Mouse (Mus musculus) thymus, postnatal 10 days (tissue): ENCODE results near the gene 1700013G24Rik.

ENCODE experiments used
- DNase-seq, 2 experiments: peaks; one replicate each; pipeline ENCODE4 v3.0.0; 2021; ENCODE audit warnings: low spot score in 2 of 2

Gene 1700013G24Rik

DNA sequence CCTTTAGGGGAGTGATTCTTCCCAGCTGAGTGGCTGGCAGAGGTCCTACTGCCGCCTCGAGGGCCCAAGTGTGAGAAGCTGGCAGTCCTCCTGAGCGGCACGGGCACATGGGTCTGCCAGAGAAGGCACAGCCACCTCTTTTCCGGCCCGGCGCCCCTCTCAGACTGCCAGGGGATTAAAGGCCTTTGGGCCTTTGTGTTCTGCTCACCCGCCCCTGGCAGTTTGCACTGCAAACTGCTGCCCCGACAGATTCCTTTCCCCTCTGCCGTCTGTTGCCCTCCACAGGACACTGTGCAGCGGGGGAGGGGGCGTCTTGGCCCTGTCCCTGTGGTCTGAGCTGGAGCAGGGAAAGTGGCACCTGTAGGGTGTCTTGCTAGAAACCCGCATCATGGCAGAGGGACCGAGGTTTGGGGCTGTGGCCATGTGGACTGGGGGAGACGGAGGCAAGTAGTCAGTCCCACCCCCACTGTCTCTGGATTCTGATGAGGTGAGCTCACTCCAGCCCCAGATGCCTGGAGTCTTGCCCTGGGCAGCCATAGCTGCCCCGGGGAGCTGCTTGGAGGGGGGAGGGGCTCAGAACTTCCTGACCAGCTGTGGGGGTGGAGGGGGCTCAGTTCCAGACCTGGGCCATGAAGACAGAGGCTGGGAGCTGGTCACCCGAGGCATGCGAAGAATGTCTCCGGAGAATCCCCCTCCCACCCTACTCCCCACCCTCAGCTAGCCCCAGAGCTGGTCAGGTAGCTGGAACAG, 41.8 kb downstream of the 1700013G24Rik start:
- no peak for DNase-seq

DNA sequence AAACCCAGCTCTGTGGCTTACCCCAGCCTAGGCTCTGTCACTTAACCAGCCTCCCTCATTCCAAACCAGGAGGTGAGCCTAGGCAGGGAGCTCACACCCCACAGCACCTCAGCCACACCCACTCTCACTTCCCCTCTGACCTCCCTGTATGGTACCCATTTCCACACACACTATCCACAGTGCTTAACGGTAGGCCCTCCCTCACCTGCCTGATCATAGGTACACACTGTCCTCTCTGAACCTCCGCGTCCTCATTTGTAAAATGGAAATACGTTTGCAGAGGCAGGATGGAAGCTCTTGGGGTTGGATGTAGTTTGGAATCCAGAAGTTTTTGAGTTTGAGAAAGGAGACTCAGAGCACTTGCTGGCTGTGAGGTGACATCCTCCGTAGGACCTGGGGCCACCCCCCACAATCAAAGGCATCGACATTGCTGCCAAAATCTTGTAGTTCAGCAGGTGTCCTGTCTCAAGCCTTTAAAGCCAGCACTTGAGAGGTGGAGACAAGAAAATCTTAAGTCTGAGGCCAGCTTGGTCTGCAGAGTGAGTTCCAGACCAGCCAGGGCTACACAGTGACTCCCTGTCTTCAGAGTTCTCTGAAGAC, 42.5 kb downstream of the 1700013G24Rik start:
- no peak for DNase-seq

DNA sequence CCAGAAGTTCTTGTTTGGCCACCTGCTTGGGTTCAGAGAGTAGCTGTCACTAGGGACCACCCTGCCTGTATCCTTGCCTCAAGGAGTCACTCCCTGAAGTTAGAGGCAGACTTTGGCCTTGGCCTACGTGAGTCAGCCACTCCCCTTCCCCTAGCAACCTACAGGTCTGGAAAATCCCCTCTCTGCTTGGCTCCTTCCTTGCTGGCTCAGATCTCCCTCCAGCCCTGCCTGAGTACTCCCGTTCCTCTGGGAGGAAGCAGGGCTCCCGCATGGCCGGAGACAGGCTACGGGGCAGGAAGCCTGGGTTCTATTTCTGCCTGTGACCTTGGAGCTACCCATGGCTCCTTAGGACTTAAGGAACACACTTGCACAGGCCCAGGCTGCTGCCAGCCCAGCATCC, 44.3 kb downstream of the 1700013G24Rik start:
- no peak for DNase-seq

DNA sequence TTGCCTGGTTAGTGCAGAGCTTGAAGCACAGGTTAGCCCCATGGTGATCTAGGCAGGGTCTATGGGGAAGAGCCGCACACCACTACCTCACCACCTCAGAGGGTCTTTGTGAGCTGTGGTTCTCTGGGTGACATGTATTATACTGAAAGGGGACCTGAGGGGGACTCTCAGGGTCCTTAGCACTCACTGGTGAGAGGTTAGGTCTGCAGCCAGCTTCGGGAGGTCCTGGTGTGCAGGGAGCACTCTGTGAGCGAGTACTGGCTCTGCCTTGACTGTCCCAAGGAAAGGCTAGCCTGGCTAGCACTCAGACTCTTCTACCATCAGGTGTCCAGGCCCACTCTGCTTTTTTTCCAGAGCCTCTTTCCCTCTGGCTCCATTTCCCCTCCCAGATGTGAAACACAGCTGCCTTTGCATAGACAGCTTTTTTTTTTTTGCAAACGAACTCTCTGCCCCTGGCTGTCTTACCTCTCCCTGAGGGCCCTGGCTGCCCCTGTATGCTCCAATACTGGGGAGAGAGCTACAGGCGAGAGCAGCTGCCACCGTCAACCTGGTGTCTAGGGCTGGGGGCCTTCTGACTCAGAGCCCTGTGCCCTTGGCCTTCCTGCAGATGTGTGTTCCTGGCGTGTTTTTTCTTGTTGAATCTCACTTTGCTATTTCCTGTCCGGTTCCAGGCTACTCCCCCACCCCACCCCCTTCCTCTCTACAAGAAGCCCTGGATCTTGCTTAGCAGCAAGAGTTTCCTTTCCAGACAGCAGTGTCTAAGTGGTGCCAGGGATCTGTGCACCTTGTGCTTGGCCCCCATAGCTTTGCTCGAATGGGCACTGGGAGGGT, 45.0 kb downstream of the 1700013G24Rik start:
- no peak for DNase-seq

DNA sequence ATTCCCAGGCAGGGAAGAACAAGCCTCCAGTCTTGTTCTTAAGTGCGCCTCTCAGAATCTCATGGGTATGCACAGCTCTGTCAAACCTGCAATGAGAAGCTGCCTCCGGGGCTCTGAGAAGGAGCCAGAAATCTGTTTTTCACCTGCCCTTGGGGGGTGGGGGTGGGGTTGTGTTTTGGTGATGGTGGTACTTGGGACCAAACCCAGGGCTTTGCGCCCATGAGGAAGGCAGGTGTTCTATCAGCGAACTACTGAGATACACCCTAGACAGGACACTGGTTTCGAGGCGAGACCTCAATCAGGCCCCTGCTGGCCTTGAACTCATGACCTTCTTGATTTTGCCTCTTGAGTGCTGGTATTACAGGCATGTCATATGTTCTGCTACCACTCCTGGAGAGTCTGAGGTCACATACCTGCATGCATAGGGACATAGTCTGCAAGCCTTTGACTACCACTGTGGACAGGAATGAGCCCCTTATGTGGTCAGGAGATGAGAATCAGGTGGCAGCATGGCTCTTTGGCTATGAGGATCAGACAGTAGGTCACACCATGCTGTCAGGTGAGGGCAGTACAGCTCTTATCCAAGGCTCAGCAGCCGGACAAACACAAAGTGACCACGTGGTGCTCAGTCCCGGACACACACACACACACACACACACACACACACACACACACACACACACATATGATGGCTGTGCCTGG, 45.9 kb downstream of the 1700013G24Rik start:
- no peak for DNase-seq

DNA sequence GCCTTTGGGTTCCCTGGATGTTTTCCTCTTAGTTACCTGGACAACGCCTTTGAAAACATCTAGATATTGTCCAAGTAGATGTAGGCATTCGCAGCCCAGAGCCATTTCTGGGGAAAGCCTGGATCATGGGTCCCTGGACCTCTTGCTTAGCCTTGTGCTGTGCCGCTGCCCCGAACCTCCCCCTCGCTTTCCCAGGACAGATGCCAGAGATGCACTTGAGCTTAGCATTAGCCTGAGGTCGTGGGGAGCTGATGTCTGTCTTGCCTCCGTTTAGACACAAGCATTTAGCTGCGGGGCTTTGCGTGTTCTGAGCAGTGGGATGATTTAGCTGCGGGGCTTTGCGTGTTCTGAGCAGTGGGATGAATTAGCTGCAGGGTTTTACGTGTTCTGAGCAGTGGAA, 47.1 kb downstream of the 1700013G24Rik start:
- DNase-seq, result no peak

DNA sequence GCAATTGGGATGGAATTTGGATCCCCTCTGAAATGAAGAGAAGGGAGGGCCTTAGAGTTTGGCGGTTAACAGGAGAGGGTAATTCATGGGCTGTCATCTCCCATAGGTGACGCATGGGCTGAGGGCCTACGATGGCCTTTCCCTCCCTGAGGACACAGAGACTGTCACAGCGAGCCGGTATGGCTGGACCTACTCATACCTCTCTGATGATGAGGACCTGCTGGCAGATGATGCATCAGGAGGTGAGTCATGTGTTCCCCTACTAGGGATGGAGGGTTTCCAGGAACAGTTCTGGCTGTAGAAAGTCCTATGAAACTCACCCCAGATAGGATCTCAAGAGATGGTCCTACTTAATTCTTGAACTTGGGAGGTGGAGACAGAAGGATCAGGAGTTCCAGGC, 47.9 kb downstream of the 1700013G24Rik start:
- no peak for DNase-seq

DNA sequence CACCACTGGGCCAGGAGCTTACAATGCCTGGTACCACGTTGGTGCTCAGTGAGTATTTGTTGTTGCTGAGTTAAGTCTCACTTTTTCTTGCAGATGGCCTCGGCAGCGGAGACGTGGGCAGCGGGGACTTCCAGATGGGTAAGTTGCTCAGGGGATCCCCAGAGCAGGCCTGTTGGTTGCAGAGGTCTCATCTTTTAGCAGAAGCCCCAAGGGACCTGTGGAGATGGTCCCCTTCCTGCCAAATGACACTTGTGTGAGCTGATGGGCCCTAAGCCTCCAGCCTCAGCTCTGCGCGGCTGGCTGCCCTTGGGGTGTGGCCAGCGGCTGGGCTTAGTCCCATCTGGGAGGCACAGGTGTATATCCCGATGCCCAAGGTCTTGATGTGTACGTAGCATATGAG, 49.1 kb downstream of the 1700013G24Rik start:
- no peak for DNase-seq

DNA sequence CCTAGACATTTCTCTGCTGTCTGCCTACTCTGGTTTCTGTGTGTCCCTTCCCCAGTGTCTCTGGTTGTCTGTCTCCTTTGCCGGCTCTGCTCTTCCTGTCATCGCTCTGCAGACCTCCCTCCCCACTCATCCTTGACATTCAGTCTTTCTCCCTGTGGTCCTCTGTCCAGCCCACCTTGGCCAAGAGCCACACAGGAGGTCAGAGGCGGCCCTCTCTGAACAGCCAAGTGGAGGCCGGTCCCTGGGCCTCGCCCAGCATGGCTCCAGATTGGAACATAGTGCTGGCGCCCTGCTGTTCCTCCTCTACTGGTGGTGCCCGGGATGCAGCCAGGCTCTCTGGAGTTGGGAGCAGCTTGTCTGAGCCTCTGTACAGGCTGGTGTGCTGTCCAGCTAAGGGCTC, 49.7 kb downstream of the 1700013G24Rik start:
- DNase-seq, result no peak

DNA sequence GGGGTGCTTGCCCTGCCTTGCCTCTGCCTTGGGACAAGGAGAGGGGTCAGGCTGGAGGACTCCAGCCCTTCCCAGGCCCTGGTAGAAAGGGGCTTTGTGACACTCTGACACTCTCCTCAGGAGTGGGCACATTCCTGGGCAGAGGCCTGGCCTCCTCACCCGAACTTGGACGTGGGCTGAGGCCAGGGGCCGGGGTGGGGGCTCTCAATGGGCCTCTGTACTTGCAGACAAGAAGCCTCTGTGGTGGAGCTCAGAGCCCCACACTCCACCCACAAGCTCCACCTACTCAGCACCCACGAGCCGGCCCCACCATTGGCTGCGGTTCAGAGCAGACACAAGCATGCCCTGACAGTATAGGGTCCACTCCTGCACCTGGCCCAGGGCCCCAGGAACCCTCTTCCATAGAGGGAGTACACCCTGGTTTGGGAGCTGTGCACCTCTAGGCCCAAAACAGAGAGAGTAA, 50.5 kb downstream of the 1700013G24Rik start:
- DNase-seq, result no peak
